Mouse (Mus musculus) embryo, embryonic 10 days (tissue): ENCODE data around the gene Stau1.

Experiments
- DNase-seq: peaks from one replicate; pipeline ENCODE4 v3.0.0-alpha.2; 2015; ENCODE audit warnings: low spot score

Stau1 gene

GRCm38 (mm10) chr2:166983351-166983894 lies 12.7 kb downstream of the Stau1 start:
- DNase-seq: no peak

GRCm38 (mm10) chr2:166980161-166980560 lies 15.9 kb downstream of the Stau1 start:
- no peak for DNase-seq

- DNase-seq: no peak
Observed at GRCm38 (mm10) chr2:166977490-166977889, 18.6 kb downstream of the Stau1 start.

- no peak for DNase-seq
Observed at GRCm38 (mm10) chr2:166976356-166976755, 19.7 kb downstream of the Stau1 start.

- no peak for DNase-seq
Observed at GRCm38 (mm10) chr2:166974177-166974872, 21.8 kb downstream of the Stau1 start.

- DNase-seq: no peak
Observed at GRCm38 (mm10) chr2:166973153-166973552, 22.9 kb downstream of the Stau1 start.

GRCm38 (mm10) chr2:166964773-166965172 lies 31.3 kb downstream of the Stau1 start:
- no peak for DNase-seq

GRCm38 (mm10) chr2:166963257-166963656 lies 32.8 kb downstream of the Stau1 start:
- DNase-seq: no peak

GRCm38 (mm10) chr2:166960648-166961330 lies 35.3 kb downstream of the Stau1 start:
- no peak for DNase-seq

GRCm38 (mm10) chr2:166956805-166957204 lies 39.3 kb downstream of the Stau1 start:
- DNase-seq: peak; percentile 24

- DNase-seq: no peak
Observed at GRCm38 (mm10) chr2:166952151-166952550, 43.9 kb downstream of the Stau1 start.

GRCm38 (mm10) chr2:166950853-166951648 lies 45.0 kb downstream of the Stau1 start:
- no peak for DNase-seq

- no peak for DNase-seq
Observed at GRCm38 (mm10) chr2:166948936-166949335, 47.2 kb downstream of the Stau1 start.

GRCm38 (mm10) chr2:166948246-166948645 lies 47.9 kb downstream of the Stau1 start:
- DNase-seq: no peak

GRCm38 (mm10) chr2:166945456-166945855 lies 50.6 kb downstream of the Stau1 start:
- DNase-seq: peak; percentile 57

GRCm38 (mm10) chr2:166944346-166944745 lies 51.8 kb downstream of the Stau1 start:
- no peak for DNase-seq

GRCm38 (mm10) chr2:166943146-166943545 lies 53.0 kb downstream of the Stau1 start:
- DNase-seq: no peak

GRCm38 (mm10) chr2:166936166-166936565 lies 59.9 kb downstream of the Stau1 start:
- DNase-seq: no peak

- DNase-seq: no peak
Observed at GRCm38 (mm10) chr2:166935582-166935981, 60.5 kb downstream of the Stau1 start.

GRCm38 (mm10) chr2:166934416-166934815 lies 61.7 kb downstream of the Stau1 start:
- no peak for DNase-seq

GRCm38 (mm10) chr2:166933943-166934342 lies 62.2 kb downstream of the Stau1 start:
- no peak for DNase-seq

GRCm38 (mm10) chr2:166923971-166924370 lies 72.1 kb downstream of the Stau1 start:
- no peak for DNase-seq

- DNase-seq: no peak
Observed at GRCm38 (mm10) chr2:166910536-166910935, 85.6 kb downstream of the Stau1 start.
